Mouse (Mus musculus) heart, adult 9 months (tissue): ENCODE measurements at regions not wholly inside any gene's neighbourhood (a gene's known extent, or its start where the extent isn't known, plus 50 kb on each side); places are given as distances from the start of the nearest gene placed in this dataset.

Source experiments
- DNase-seq, 2 experiments: peaks; one replicate each; pipeline ENCODE4 v3.0.0; 2022; ENCODE audit warnings: low spot score in 2 of 2

- no peak for DNase-seq
These were observed 84.2 kb upstream of the Arglu1 start for GRCm38 (mm10) chr8:8774496-8775015.

GRCm38 (mm10) chr8:8772424-8772823 is 82.1 kb upstream of the Arglu1 start:
- DNase-seq: peak; percentile 63 to 87

- DNase-seq: no peak
These were observed 80.1 kb upstream of the Arglu1 start for GRCm38 (mm10) chr8:8770397-8770796.

GRCm38 (mm10) chr8:8762354-8762753 is 72.0 kb upstream of the Arglu1 start:
- no peak for DNase-seq

GRCm38 (mm10) chr8:8758283-8758682 is 68.0 kb upstream of the Arglu1 start:
- no peak for DNase-seq

- no peak for DNase-seq
These were observed 60.9 kb upstream of the Arglu1 start for GRCm38 (mm10) chr8:8751208-8751607.

- no peak for DNase-seq
These were observed 56.4 kb upstream of the Arglu1 start for GRCm38 (mm10) chr8:8746691-8747090.

- DNase-seq: no peak
These were observed 55.4 kb upstream of the Arglu1 start for GRCm38 (mm10) chr8:8745615-8746285.
